Mouse (Mus musculus): ENCODE measurements around the gene Lrrc71. TPM values are rescaled to one million over a fixed set of nuclear protein-coding genes. Genes with fewer than 3 reads are reported as not detected.

The Lrrc71 gene
- total RNA-seq (2023): under 1 TPM in 1 of 2 experiments, not detected in 1; 0.67 TPM

DNA sequence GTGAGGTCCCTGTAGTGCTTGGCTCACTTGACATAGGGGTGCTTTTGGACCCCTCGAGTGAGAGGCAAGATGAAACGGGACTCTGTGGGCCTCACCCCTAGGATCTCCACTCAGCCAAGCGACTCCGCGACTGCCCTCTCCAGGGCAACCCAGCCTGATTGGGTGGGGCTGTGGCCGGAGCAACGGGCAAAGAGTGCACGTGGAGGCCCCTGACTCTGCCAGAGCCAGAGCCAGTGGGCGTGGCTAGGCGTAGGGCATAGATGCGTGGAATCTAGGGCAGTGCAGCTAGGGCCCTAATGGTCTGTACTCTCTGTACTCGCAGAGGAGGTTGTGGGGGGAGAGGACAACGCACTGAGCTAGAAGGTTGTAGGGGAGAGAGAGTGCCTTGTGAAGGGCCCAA lies at the start of gene Lrrc71:
Gene Lrrc71, minus strand, starts transcription at position 195 of the 400 bp plus-strand sequence.

DNA sequence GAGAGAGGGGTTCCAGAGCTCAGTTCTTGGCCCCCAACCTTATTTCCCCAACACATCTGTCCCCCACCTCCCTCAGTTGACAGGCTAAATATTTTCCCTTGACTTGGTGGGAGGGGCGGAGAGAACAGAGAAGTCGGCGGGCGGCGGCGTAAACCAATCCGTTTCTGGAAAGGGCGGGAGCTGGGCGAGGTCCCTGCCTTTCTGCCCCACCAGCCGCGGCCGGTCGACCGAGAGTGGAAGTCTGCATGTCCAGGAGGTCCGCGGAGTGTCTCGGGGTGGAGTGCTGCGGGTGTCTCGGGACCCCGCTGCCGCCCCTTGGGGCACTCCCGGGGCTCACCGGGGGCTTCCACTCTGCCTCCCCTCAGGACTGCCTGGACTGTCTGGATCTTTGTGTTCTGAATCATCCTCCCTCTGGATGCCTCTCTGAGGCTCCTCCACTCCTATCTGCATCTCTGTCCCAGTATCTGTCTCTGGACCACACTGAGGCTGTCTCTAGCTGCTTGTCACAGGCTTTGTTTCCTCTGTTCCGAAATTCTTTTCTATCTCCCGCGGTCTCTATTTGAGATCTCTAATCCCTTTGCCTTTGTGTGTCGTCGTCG lies 48.4 kb upstream of the Lrrc71 start, which contains the start of gene Insrr:
Gene Insrr, plus strand, starts transcription at position 216 of the 599 bp plus-strand sequence.

DNA sequence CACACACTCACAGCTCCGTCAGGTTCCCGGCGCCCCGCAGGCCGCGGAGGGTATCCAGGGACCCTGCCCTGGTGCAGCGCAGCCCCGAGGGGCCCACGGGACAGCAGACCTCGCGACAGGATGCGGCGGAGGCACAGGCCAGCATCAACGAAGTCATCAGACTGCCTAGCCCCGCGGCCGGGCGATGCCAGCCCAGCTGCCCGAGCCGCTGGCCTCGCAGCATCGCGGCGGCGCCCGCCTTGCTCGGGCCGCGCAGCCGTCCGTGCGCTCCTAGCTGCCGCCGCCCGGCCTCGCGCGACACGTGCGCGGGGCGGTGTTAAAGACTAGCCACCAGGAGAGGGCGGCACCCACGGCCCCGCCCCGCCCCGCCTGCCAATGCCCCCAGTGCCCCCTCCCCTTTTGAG lies 46.5 kb upstream of the Lrrc71 start, which contains the start of gene Ntrk1:
Gene Ntrk1, minus strand, starts transcription at position 241 of the 404 bp plus-strand sequence.

Other genes starting within 250 kb of the Lrrc71 start
- 10 to 100 TPM; 74.3 to 84.5 TPM for gene Etv3, start 223.2 kb downstream of the Lrrc71 start, total RNA-seq (2023)
- gene Arhgef11, start 131.1 kb downstream of the Lrrc71 start, total RNA-seq (2023): 10 to 100 TPM; 29.8 to 32.2 TPM
- gene Ntrk1, start 46.5 kb upstream of the Lrrc71 start, total RNA-seq (2023): not detected
- under 1 TPM in 1 of 2 experiments, not detected in 1; 0.12 TPM for gene Insrr, start 48.3 kb upstream of the Lrrc71 start, total RNA-seq (2023)
- 10 to 100 TPM; 22.3 to 30.3 TPM for gene Pear1, start 75.7 kb upstream of the Lrrc71 start, total RNA-seq (2023)
- gene Sh2d2a, start 98.1 kb upstream of the Lrrc71 start, total RNA-seq (2023): 10 to 100 TPM; 29.2 to 32.6 TPM
- 10 to 100 TPM; 56.5 to 62.3 TPM for gene Prcc, start 137.0 kb upstream of the Lrrc71 start, total RNA-seq (2023)
- 10 to 100 TPM; 83.0 to 85.0 TPM for gene Hdgf, start 157.7 kb upstream of the Lrrc71 start, total RNA-seq (2023)
- 100 to 1,000 TPM; 134 to 154 TPM for gene Mrpl24, start 170.9 kb upstream of the Lrrc71 start, total RNA-seq (2023)
- gene Isg20l2, start 181.7 kb upstream of the Lrrc71 start, total RNA-seq (2023): 10 to 100 TPM; 65.3 to 67.4 TPM
- gene Rrnad1, start 182.1 kb upstream of the Lrrc71 start, total RNA-seq (2023): 10 to 100 TPM; 41.3 to 46.0 TPM
- gene Crabp2, start 200.0 kb upstream of the Lrrc71 start, total RNA-seq (2023): 1 to 10 TPM in 1 of 2 experiments, not detected in 1; 3.1 TPM
- gene Nes, start 222.5 kb upstream of the Lrrc71 start, total RNA-seq (2023): not detected